ENCODE assay signal across 18 mouse cellular contexts in the genomic region with DNA sequence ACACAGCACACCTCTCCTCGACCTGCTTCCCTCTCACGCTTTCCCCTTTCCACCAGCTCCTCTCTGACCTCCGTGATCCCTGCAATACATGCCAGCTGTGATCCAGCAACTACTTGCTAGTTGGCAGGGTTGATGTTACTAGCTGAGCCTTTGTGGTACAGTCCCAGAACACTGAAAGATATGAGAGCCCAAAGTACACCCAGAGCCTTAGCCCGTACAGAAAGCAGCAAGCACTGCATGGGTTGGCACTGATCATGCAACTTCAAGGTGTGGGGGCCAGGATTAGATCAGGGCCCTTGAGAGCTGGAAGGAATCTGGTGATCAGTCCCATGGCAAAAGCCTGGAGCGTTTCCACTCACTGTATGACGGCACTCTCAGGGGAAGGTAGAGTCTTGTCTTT. TPM values are rescaled to one million over a fixed set of nuclear protein-coding genes. Genes with fewer than 3 reads are reported as not detected.
DNase-seq lines count a peak whose midpoint lies in the region; ATAC-seq lines count a peak whose summit lies in the region.
"Had no signal": no experiment of that assay in that cellular context is flagged by ENCODE, and none has a peak within 500 bp of the region (broad histone marks: within the 10 kb centered on the region; RNA-seq: fewer than 3 reads in every experiment).

No protein-coding gene starts in this region.

- 0 out of 2 replicates have a peak, but pooled peaks have one; percentile 11 for ATAC-seq in forebrain, embryonic 13.5 days
- no peak for ATAC-seq in limb, embryonic 11.5 days (ENCODE audit: insufficient number of reproducible peaks, low FRiP score, low TSS enrichment, low read depth)
- ATAC-seq: activated CD4-positive, CD25-positive, alpha-beta regulatory T cell, adult 4 months; midbrain, embryonic 16.5 days had no signal

- H3K27me3 ChIP-seq in forebrain, embryonic 13.5 days, result peaks cover 19% of the 10 kb centered on the region
- H3K27me3 ChIP-seq in forebrain, embryonic 10.5 days (ENCODE audit: poor library complexity, severe bottlenecking), result no peaks in the 10 kb centered on the region
- H3K27me3 ChIP-seq in limb, embryonic 11.5 days (ENCODE audit: control insufficient read depth, insufficient read depth, low read length), result no peaks in the 10 kb centered on the region
- H3K27me3 ChIP-seq: hindbrain, embryonic 15.5 days; lung, embryonic 15.5 days; neural tube, embryonic 12.5 days had no signal

- intact Hi-C loops in heart, postnatal 14 days (cut with DNase I), result no loop called here
- intact Hi-C loops in heart, postnatal 25 days (cut with DNase I), result no loop called here

- peaks cover 52% of the 10 kb centered on the region for H3K4me1 ChIP-seq in forebrain, embryonic 13.5 days
- H3K4me1 ChIP-seq in forebrain, embryonic 10.5 days, result peaks cover 61% of the 10 kb centered on the region
- peaks cover 14% of the 10 kb centered on the region for H3K4me1 ChIP-seq in limb, embryonic 11.5 days (ENCODE audit: control insufficient read depth, insufficient read depth, low read length)

- DNase-seq in forebrain, embryonic 10.5 days (ENCODE audit: extremely low spot score, low spot score), result no peak
- DNase-seq in heart, postnatal 14 days, result peak; percentile 11 to 30
- no peak for DNase-seq in heart, postnatal 25 days (ENCODE audit: low spot score)
- DNase-seq in NIH3T3 (ENCODE audit: low read depth), result peak; percentile 67
- peak; percentile 36 for DNase-seq in limb, embryonic 11.5 days (ENCODE audit: low spot score)
- DNase-seq in layer of hippocampus, adult 9-10 months (ENCODE audit: low spot score), result no peak
- no peak for DNase-seq in right cerebral cortex, postnatal 10 days (ENCODE audit: low spot score in 2 of 2)
- DNase-seq: cerebellum, postnatal 14 days; kidney, adult 18-20 months; liver; right cerebral cortex, postnatal 4 days had no signal

- no peaks in the 10 kb centered on the region for H3K9me3 ChIP-seq in forebrain, embryonic 13.5 days (replicated peaks)
- H3K9me3 ChIP-seq in forebrain, embryonic 10.5 days, result no peaks in the 10 kb centered on the region
- no peaks in the 10 kb centered on the region for H3K9me3 ChIP-seq in limb, embryonic 11.5 days (ENCODE audit: control insufficient read depth, low read length)
- H3K9me3 ChIP-seq: hindbrain, embryonic 15.5 days; lung, embryonic 15.5 days; neural tube, embryonic 12.5 days had no signal

- no peaks in the 10 kb centered on the region for H3K36me3 ChIP-seq in forebrain, embryonic 13.5 days (ENCODE audit: poor library complexity, severe bottlenecking)
- H3K36me3 ChIP-seq in forebrain, embryonic 10.5 days (replicated peaks), result no peaks in the 10 kb centered on the region
- H3K36me3 ChIP-seq in limb, embryonic 11.5 days (ENCODE audit: control insufficient read depth, insufficient read depth, low read length), result no peaks in the 10 kb centered on the region
- H3K36me3 ChIP-seq: hindbrain, embryonic 15.5 days; lung, embryonic 15.5 days; neural tube, embryonic 12.5 days had no signal

- no peak overlapping the region for H3K9ac ChIP-seq in forebrain, embryonic 13.5 days
- no peak overlapping the region for H3K9ac ChIP-seq in limb, embryonic 11.5 days (ENCODE audit: low read length)
- H3K9ac ChIP-seq: hindbrain, embryonic 15.5 days; lung, embryonic 15.5 days; neural tube, embryonic 12.5 days had no signal

- 59% methylated on average over 6 of the region's 6 CpGs for WGBS in forebrain, embryonic 13.5 days
- WGBS in forebrain, embryonic 10.5 days, result 73% methylated on average over 6 of the region's 6 CpGs
- WGBS in limb, embryonic 11.5 days, result 37% methylated on average over 6 of the region's 6 CpGs

- no peak overlapping the region for H3K4me2 ChIP-seq in forebrain, embryonic 13.5 days
- H3K4me2 ChIP-seq in limb, embryonic 11.5 days (ENCODE audit: low read depth, severe bottlenecking), result no peak overlapping the region
- H3K4me2 ChIP-seq: hindbrain, embryonic 15.5 days; lung, embryonic 15.5 days; neural tube, embryonic 12.5 days had no signal

- H3K27ac ChIP-seq in forebrain, embryonic 13.5 days, result no peak overlapping the region
- H3K27ac ChIP-seq in forebrain, embryonic 10.5 days, result no peak overlapping the region
- H3K27ac ChIP-seq in limb, embryonic 11.5 days (replicated peaks; ENCODE audit: low read depth, low read length), result no peak overlapping the region
- H3K27ac ChIP-seq: hindbrain, embryonic 15.5 days; left cerebral cortex, adult 2 months; lung, embryonic 15.5 days; neural tube, embryonic 12.5 days had no signal

- no peak overlapping the region for H3K4me3 ChIP-seq in forebrain, embryonic 13.5 days
- no peak overlapping the region for H3K4me3 ChIP-seq in forebrain, embryonic 10.5 days
- H3K4me3 ChIP-seq in limb, embryonic 11.5 days (ENCODE audit: low read depth, low read length), result no peak overlapping the region
- H3K4me3 ChIP-seq: hindbrain, embryonic 15.5 days; left cerebral cortex, adult 2 months; lung, embryonic 15.5 days; neural tube, embryonic 12.5 days had no signal

RNA-seq across cellular contexts. Expression of a gene that starts 16.1 kb away (rescaled TPM):
- 3.8 and 4.3 TPM in 2 replicates for polyA plus RNA-seq in forebrain, embryonic 13.5 days (2015; fragmentation: Nextera tagmentation; extraction: Ambion mirVana)
- polyA plus RNA-seq in forebrain, embryonic 10.5 days (2016; fragmentation: Nextera tagmentation; extraction: Ambion mirVana), result 1.8 and 2.0 TPM in 2 replicates
- total RNA-seq in heart, postnatal 14 days (2021), result under 1 TPM; 0.22 to 0.43 TPM
- total RNA-seq in heart, postnatal 25 days (2021), result under 1 TPM; 0.23 to 0.36 TPM
- polyA plus RNA-seq in limb, embryonic 11.5 days (2014; fragmentation: Nextera tagmentation; extraction: Ambion mirVana), result 0.33 and 0.48 TPM in 2 replicates

Comparison
In these comparisons a context has a peak if more than half of its experiments do, and no peak if none do; other contexts are left out.
1. DNase-seq: peak in heart, postnatal 14 days (2 of 2), NIH3T3 (single experiment) and limb, embryonic 11.5 days (single experiment); none in forebrain, embryonic 10.5 days (single experiment), heart, postnatal 25 days (single experiment), layer of hippocampus, adult 9-10 months (single experiment) and right cerebral cortex, postnatal 10 days (0 of 2).